Mouse (Mus musculus) heart, embryonic 15.5 days (tissue): ENCODE measurements around the gene Olfr358. TPM values are rescaled to one million over a fixed set of nuclear protein-coding genes. Genes with fewer than 3 reads are reported as not detected.

Experiments used
- ATAC-seq: fragments of 200-750 bp; cut with Nextera tagmentation; replicated peaks from 2 replicates; pipeline ENCODE4 v1.8.0; 2017; ENCODE audit warnings: low read depth, moderate TSS enrichment; ENCODE audit not compliant: insufficient number of reproducible peaks, insufficient read depth, low FRiP score
- H3K27ac ChIP-seq: fragments of 300-500 bp; sonication (generic); 2 replicates; pipeline ENCODE4 v1.5.1; 2015; ENCODE audit warnings: mild to moderate bottlenecking, inconsistent platforms
- H3K27me3 ChIP-seq: fragments of 300-500 bp; sonication (generic); 2 replicates; pipeline ENCODE4 v1.6.1; 2015; ENCODE audit warnings: inconsistent platforms
- H3K36me3 ChIP-seq: fragments of 300-500 bp; sonication (generic); 2 replicates; pipeline ENCODE4 v1.6.1; 2015; ENCODE audit warnings: mild to moderate bottlenecking, inconsistent platforms
- H3K4me1 ChIP-seq: fragments of 300-500 bp; sonication (generic); replicated peaks from 2 replicates; pipeline ENCODE4 v1.6.1; 2015; ENCODE audit warnings: inconsistent platforms
- H3K4me2 ChIP-seq: fragments of 300-500 bp; sonication (generic); 2 replicates; pipeline ENCODE4 v1.6.1; 2015; ENCODE audit warnings: inconsistent platforms, mild to moderate bottlenecking, moderate library complexity
- H3K4me3 ChIP-seq: fragments of 300-500 bp; sonication (generic); 2 replicates; pipeline ENCODE4 v1.5.1; 2015; ENCODE audit warnings: mild to moderate bottlenecking, inconsistent platforms
- H3K9ac ChIP-seq: fragments of 300-500 bp; sonication (generic); 2 replicates; pipeline ENCODE4 v1.6.1; 2015; ENCODE audit warnings: mild to moderate bottlenecking, inconsistent platforms
- H3K9me3 ChIP-seq: fragments of 300-500 bp; sonication (generic); replicated peaks from 2 replicates; pipeline ENCODE4 v1.6.1; 2016; ENCODE audit warnings: inconsistent platforms
- WGBS: fragments of 180-500 bp; shearing (Covaris S2); methylation state at CpG from one replicate; pipeline ENCODE4 v1.1.7; 2015; ENCODE audit warnings: mixed read lengths; 5-methylcytosine and 5-hydroxymethylcytosine counted together
- polyA plus RNA-seq: library from polyadenylated mRNA; unstranded; fragments of >200 nt; fragmentation: Nextera tagmentation; extraction: Ambion mirVana; gene quantifications from 2 replicates; pipeline ENCODE4 v1.2.1, GENCODE M21; 2015

The Olfr358 gene
- polyA plus RNA-seq = not detected in 2 replicates

GRCm38 (mm10) chr2:37009235-37009634 is at the start of gene Olfr358:
Gene Olfr358, minus strand, starts transcription at chr2:37009335.
- no peak for ATAC-seq

GRCm38 (mm10) chr2:36997030-36997429 is 12.1 kb downstream of the Olfr358 start:
- WGBS = 57% methylated on average over 1 of the region's 1 CpGs
- H3K4me3 ChIP-seq = no peak overlapping the region
- no peaks in the 10 kb centered on the region for H3K36me3 ChIP-seq
- peaks cover 3% of the 10 kb centered on the region; the same call in 1 of the 2 replicates for H3K9me3 ChIP-seq
- H3K27me3 ChIP-seq = no peaks in the 10 kb centered on the region
- H3K9ac ChIP-seq = no peak overlapping the region
- no peaks in the 10 kb centered on the region for H3K4me1 ChIP-seq
- no peak overlapping the region for H3K27ac ChIP-seq
- no peak overlapping the region for H3K4me2 ChIP-seq
- no peak for ATAC-seq

More at GRCm38 (mm10) chr2:37009235-37009634, at the start of gene Olfr358:
- Histone ChIP-seq H3K36me3 (no peaks in the 10 kb centered on the region), H3K27ac (no peak within 1 kb of the TSS), H3K27me3 (no peaks in the 10 kb centered on the region), H3K4me3 (no peak within 1 kb of the TSS), H3K4me1 (no peaks in the 10 kb centered on the region), H3K9me3 (no peaks in the 10 kb centered on the region), H3K9ac (no peak within 1 kb of the TSS), H3K4me2 (no peak within 1 kb of the TSS)

- no peak within 1 kb of the TSS for H3K4me3 ChIP-seq
- ATAC-seq = no peak
- peaks cover 3% of the 10 kb centered on the region; the same call in 1 of the 2 replicates for H3K9me3 ChIP-seq
- H3K9ac ChIP-seq = no peak within 1 kb of the TSS
- no peak within 1 kb of the TSS for H3K27ac ChIP-seq
- H3K27me3 ChIP-seq = no peaks in the 10 kb centered on the region
- H3K36me3 ChIP-seq = no peaks in the 10 kb centered on the region
- H3K4me1 ChIP-seq = no peaks in the 10 kb centered on the region
- H3K4me2 ChIP-seq = no peak within 1 kb of the TSS
- 65% methylated on average over 1 of the region's 1 CpGs for WGBS
These were observed 15.6 kb downstream of the Olfr358 start, which contains the start of gene Olfr357 for GRCm38 (mm10) chr2:36993527-36993926. Gene Olfr357, plus strand, starts transcription at chr2:36993827.

Other genes starting within 250 kb of the Olfr358 start
- gene Olfr348, start 225.1 kb downstream of the Olfr358 start, polyA plus RNA-seq = not detected in 2 replicates
- not detected in 2 replicates for gene Olfr50, start 218.8 kb downstream of the Olfr358 start, polyA plus RNA-seq
- gene Olfr3, start 192.3 kb downstream of the Olfr358 start, polyA plus RNA-seq = not detected in 2 replicates
- gene Olfr350, start 163.0 kb downstream of the Olfr358 start, polyA plus RNA-seq = not detected in 2 replicates
- gene Olfr351, start 146.7 kb downstream of the Olfr358 start, polyA plus RNA-seq = not detected in 2 replicates
- not detected in 2 replicates for gene Olfr352, start 140.9 kb downstream of the Olfr358 start, polyA plus RNA-seq
- gene Olfr353, start 116.4 kb downstream of the Olfr358 start, polyA plus RNA-seq = not detected in 2 replicates
- not detected in 2 replicates for gene Olfr354, start 103.7 kb downstream of the Olfr358 start, polyA plus RNA-seq
- not detected in 2 replicates for gene Olfr355, start 80.4 kb downstream of the Olfr358 start, polyA plus RNA-seq
- gene Olfr356, start 72.2 kb downstream of the Olfr358 start, polyA plus RNA-seq = not detected in 2 replicates
- gene Olfr357, start 15.5 kb downstream of the Olfr358 start, polyA plus RNA-seq = not detected in 2 replicates
- gene Olfr360, start 56.4 kb upstream of the Olfr358 start, polyA plus RNA-seq = not detected in 2 replicates
- gene Olfr361, start 80.0 kb upstream of the Olfr358 start, polyA plus RNA-seq = not detected in 2 replicates
- not detected in 2 replicates for gene Olfr362, start 108.6 kb upstream of the Olfr358 start, polyA plus RNA-seq
- not detected in 2 replicates for gene Olfr364-ps1, start 130.0 kb upstream of the Olfr358 start, polyA plus RNA-seq
- gene Olfr365, start 178.9 kb upstream of the Olfr358 start, polyA plus RNA-seq = not detected in 2 replicates
- gene Olfr366, start 202.2 kb upstream of the Olfr358 start, polyA plus RNA-seq = not detected in 2 replicates